Mouse (Mus musculus) C2C12 (cell line): ENCODE data around the gene Izumo1r. TPM values are rescaled to one million over a fixed set of nuclear protein-coding genes. Genes with fewer than 3 reads are reported as not detected.

Experiments used
- H3K27me3 ChIP-seq: one replicate; pipeline ENCODE4 v1.6.1; 2011; ENCODE audit not compliant: control insufficient read depth, insufficient read depth, insufficient read length
- H3K36me3 ChIP-seq: one replicate; pipeline ENCODE4 v1.6.1; 2011; ENCODE audit not compliant: control insufficient read depth, insufficient read depth
- H3K4me3 ChIP-seq: one replicate; pipeline ENCODE4 v1.5.1; 2011; ENCODE audit warnings: mild to moderate bottlenecking, control low read depth; ENCODE audit not compliant: poor library complexity, insufficient read depth, severe bottlenecking
- H3K79me2 ChIP-seq: one replicate; pipeline ENCODE4 v1.6.1; 2011; ENCODE audit not compliant: control insufficient read depth, insufficient read depth
- H3K79me3 ChIP-seq: one replicate; pipeline ENCODE4 v1.6.1; 2011; ENCODE audit warnings: low read depth, control low read depth
- H3ac ChIP-seq: one replicate; pipeline ENCODE3; 2011; ENCODE audit warnings: low read depth; ENCODE audit not compliant: control insufficient read depth, insufficient read length
- CEBPB ChIP-seq: IDR thresholded peaks from one replicate; pipeline ENCODE4 v1.6.1; 2011; ENCODE audit warnings: low read depth, mild to moderate bottlenecking, control low read depth, moderate library complexity
- CTCF ChIP-seq: IDR thresholded peaks from one replicate; pipeline ENCODE4 v1.5.1; 2011; ENCODE audit not compliant: control insufficient read depth, insufficient read depth, insufficient read length
- FOSL1 ChIP-seq: IDR thresholded peaks from one replicate; pipeline ENCODE4 v1.8.0; 2011; ENCODE audit warnings: mild to moderate bottlenecking, low read length; ENCODE audit not compliant: poor library complexity, insufficient read depth, severe bottlenecking
- MAX ChIP-seq: IDR thresholded peaks from one replicate; pipeline ENCODE4 v1.6.1; 2011; ENCODE audit warnings: mild to moderate bottlenecking, control low read depth
- MYOD1 ChIP-seq: IDR thresholded peaks from one replicate; pipeline ENCODE4 v1.6.1; 2011; ENCODE audit warnings: low read depth; ENCODE audit not compliant: control insufficient read depth, insufficient read length
- MYOG ChIP-seq: IDR thresholded peaks from one replicate; pipeline ENCODE4 v1.6.1; 2011; ENCODE audit not compliant: control insufficient read depth, insufficient read length; ENCODE audit errors: extremely low read depth
- USF1 ChIP-seq: IDR thresholded peaks from one replicate; pipeline ENCODE4 v1.6.1; 2011; ENCODE audit warnings: low read depth, mild to moderate bottlenecking, control low read depth, moderate library complexity
- long read RNA-seq, 2 experiments: library from polyadenylated mRNA; unstranded; transcript quantifications; one replicate each; pipeline ENCODE4 v2.0.0; 2019 to 2020
- polyA plus RNA-seq: library from polyadenylated mRNA; unstranded; fragments of >200 nt; fragmentation: generic; extraction: Trizol; gene quantifications from one replicate; pipeline ENCODE4 v1.2.1, GENCODE M21; 2012; ENCODE audit warnings: missing spikeins

Gene Izumo1r
- not detected for polyA plus RNA-seq
- long read RNA-seq, experiment 1 = 0 reads
- long read RNA-seq, experiment 2 = 0 reads

DNA sequence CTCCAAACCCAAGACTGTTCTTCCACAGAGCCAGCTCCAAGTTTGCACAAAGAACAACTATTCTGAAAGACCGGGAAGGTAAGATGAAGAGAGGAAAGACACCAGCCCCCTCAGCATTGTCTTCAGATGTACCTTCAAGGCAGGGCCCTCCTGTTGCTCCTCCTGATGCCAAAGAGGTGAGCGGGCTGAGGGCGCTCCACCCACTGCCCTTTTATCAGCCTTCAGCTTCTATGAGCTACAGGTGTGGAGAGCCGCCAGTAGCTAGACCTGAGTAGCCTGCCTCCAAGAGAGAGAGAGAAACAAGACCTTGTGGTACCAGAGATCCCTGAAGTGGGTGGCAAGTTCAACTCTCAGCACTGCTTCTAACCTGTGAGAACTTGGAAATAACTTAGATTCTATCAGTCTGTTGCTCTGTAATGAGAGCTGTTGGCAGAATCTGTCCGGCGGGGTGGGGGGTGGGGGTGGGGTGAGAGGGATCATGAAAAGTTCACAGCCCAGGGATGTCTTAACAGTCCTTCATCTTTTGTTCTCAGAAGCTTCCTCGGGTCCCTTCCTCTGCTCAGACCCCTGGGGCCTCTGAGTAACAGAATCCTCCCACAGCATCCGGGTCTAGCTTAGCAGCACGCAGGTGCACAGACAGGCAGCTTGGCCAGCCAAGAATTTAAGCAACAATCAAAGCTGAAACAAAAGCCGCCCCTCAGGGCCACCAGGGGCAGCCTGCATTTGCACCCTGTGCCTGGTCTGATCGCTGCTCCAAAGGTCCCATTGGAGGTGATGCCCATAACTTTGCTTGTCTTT lies at the start of gene Izumo1r:
Gene Izumo1r (minus strand): TSS at position 369 of the 798 bp plus-strand sequence.
- peaks cover 27% of the 10 kb centered on the region for H3K27me3 ChIP-seq
- no peak for TF ChIP-seq FOSL1
- TF ChIP-seq MAX = no peak
- no peak for TF ChIP-seq MYOD1
- no peak for TF ChIP-seq CEBPB
- no peak for TF ChIP-seq USF1
- TF ChIP-seq MYOG = no peak
- no peak for TF ChIP-seq CTCF
- H3K79me2 ChIP-seq = no peaks in the 10 kb centered on the region
- no peak within 1 kb of the TSS for H3ac ChIP-seq
- no peaks in the 10 kb centered on the region for H3K36me3 ChIP-seq
- no peak within 1 kb of the TSS for H3K4me3 ChIP-seq
- H3K79me3 ChIP-seq = no peaks in the 10 kb centered on the region

DNA sequence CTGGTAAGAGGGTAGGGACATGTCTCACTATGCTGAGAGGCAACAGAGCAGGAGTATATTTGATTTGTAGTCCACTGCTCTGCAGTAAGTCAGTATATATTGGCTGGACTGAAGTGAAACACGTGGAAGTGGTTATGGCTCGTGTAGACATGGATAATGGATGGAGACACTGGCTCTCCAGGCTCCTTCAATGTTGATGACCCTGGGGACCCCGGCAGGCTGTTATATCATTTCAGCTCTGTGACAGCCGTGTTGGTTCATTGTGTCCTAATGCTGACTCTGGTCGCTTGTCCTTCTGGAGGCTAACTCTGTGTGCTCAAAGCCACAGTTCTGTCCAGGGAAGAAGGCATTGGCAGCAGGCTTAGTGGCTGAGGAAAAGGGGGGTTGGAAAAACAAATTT lies 47.3 kb upstream of the Izumo1r start:
- H3ac ChIP-seq = no peak overlapping the region
- no peak for TF ChIP-seq MAX
- TF ChIP-seq USF1 = no peak
- no peak for TF ChIP-seq CTCF
- TF ChIP-seq MYOG = no peak
- TF ChIP-seq CEBPB = no peak
- no peak overlapping the region for H3K4me3 ChIP-seq
- no peaks in the 10 kb centered on the region for H3K36me3 ChIP-seq
- peaks cover 8% of the 10 kb centered on the region for H3K27me3 ChIP-seq
- H3K79me3 ChIP-seq = no peaks in the 10 kb centered on the region
- no peaks in the 10 kb centered on the region for H3K79me2 ChIP-seq

DNA sequence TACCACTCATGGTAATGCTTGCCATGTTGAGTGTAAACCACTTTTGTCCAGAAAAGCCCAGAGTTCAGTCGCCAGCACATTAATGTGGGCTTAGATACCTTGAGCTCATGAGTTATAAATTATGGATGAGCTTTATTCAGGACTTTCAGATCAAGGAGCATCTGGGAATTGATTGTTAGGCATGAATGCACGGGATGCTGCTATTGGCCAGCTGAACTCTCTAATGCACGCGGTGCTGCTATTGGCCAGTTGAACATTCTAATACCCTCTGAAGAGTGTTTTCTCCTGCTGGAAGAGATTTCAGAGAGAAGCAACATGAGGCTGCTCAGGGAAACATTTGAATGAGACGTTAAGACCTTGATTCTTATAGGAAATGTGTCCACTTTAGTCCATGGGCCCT lies 45.1 kb upstream of the Izumo1r start:
- no peak for TF ChIP-seq MAX
- no peak for TF ChIP-seq FOSL1
- no peak for TF ChIP-seq USF1
- no peak for TF ChIP-seq CEBPB
- TF ChIP-seq CTCF = no peak
- TF ChIP-seq MYOD1 = no peak
- TF ChIP-seq MYOG = no peak
- no peaks in the 10 kb centered on the region for H3K36me3 ChIP-seq
- no peaks in the 10 kb centered on the region for H3K79me2 ChIP-seq

DNA sequence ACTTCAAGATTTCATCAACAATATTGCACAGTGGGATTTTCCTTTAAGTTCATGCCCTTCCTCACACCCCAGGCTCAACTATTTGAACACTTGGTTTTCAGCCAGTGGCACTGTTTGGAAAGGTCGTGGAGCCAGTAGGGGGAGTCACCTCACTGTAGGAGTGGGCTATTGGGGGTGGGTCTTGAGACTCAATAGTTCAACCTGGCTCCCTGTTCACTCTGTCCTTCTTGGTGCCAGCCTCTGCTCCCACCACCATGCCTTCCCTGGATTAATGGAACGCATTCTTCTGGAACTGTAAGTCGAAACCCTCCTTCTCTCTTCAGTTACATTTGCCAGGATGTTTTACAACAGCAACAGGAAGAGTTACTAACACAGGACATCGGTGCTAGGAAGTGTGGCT lies 42.9 kb upstream of the Izumo1r start:
- H3K79me3 ChIP-seq = no peaks in the 10 kb centered on the region
- TF ChIP-seq USF1 = no peak
- TF ChIP-seq CTCF = no peak
- no peak for TF ChIP-seq MAX
- no peak for TF ChIP-seq MYOG
- TF ChIP-seq CEBPB = no peak
- no peak for TF ChIP-seq FOSL1
- no peak for TF ChIP-seq MYOD1
- peaks cover 8% of the 10 kb centered on the region for H3K27me3 ChIP-seq
- no peaks in the 10 kb centered on the region for H3K36me3 ChIP-seq
- no peaks in the 10 kb centered on the region for H3K79me2 ChIP-seq
- no peak overlapping the region for H3ac ChIP-seq
- H3K4me3 ChIP-seq = no peak overlapping the region

More for the DNA sequence above, 45.1 kb upstream of the Izumo1r start:
- no peak overlapping the region for H3K4me3 ChIP-seq
- no peaks in the 10 kb centered on the region for H3K79me3 ChIP-seq
- no peak overlapping the region for H3ac ChIP-seq
- peaks cover 8% of the 10 kb centered on the region for H3K27me3 ChIP-seq

DNA sequence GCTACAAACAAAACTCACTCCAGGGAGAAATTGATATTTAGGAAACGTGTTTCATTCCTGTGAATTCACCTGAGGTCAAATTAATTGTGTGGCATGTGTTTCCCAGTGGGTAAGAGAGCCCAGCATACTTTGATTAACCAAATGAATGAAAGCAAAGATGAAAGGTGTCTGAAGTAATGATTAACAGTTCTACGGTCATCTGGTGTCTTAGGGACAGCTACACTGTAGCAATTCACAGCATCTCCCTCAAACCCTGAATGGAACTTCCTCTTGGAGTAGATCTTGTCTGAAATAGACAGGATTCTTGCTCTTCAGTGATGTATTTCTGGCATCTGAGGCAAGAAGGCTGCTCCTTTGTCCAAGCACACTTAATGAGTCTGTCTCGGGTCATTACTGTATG lies 42.2 kb upstream of the Izumo1r start:
- Histone ChIP-seq H3K79me3 (no peaks in the 10 kb centered on the region), H3K79me2 (no peaks in the 10 kb centered on the region), H3K4me3 (no peak overlapping the region), H3K27me3 (peaks cover 8% of the 10 kb centered on the region), H3ac (no peak overlapping the region), H3K36me3 (no peaks in the 10 kb centered on the region)
- TF ChIP-seq CEBPB = no peak
- no peak for TF ChIP-seq USF1
- no peak for TF ChIP-seq FOSL1
- no peak for TF ChIP-seq MAX
- no peak for TF ChIP-seq MYOG
- no peak for TF ChIP-seq MYOD1
- TF ChIP-seq CTCF = no peak
